Mouse (Mus musculus): ENCODE data around the gene Nup210. TPM values are rescaled to one million over a fixed set of nuclear protein-coding genes. Genes with fewer than 3 reads are reported as not detected.
"Not testable (repeated sequence)": the region's sequence is repeated elsewhere in the genome, so short reads cannot be mapped to it uniquely, and the experiment has no call there.

The Nup210 gene
- total and polyA plus RNA-seq, 3 experiments, result 46.3 to 394 (median 71.5) TPM

GRCm38 (mm10) chr6:91104765-91105399, 11.7 kb downstream of the Nup210 start:
- Histone ChIP-seq H3K27ac (ENCODE audit: control insufficient read depth, low read depth, low read length) (0 out of 2 replicates have a peak overlapping the region, but pooled peaks have one; percentile 11), H3K9ac (ENCODE audit: control insufficient read depth, low read depth, low read length, poor library complexity, severe bottlenecking) (no peak overlapping the region)

GRCm38 (mm10) chr6:91103421-91103820, 13.2 kb downstream of the Nup210 start:
- peaks cover 12 to 24% of the 10 kb centered on the region in 2 experiments for H3K36me3 ChIP-seq (ENCODE audit: control insufficient read depth in 1 of 2, insufficient read depth in 2 of 2, low read length in 2 of 2)
- not testable (repeated sequence) for H3K27ac ChIP-seq (ENCODE audit: control insufficient read depth, low read depth, low read length); DNase-seq (ENCODE audit: low read depth, low spot score); H3K9ac ChIP-seq (ENCODE audit: control insufficient read depth, low read depth, low read length, poor library complexity, severe bottlenecking); H3K27me3 ChIP-seq (ENCODE audit: control insufficient read depth in 1 of 2, insufficient read depth in 2 of 2, low read length in 2 of 2); H3K9me3 ChIP-seq (replicated peaks; ENCODE audit: insufficient read depth, low read length); H3K4me3 ChIP-seq (ENCODE audit: control insufficient read depth in 1 of 2, insufficient read depth in 1 of 2, low read depth in 2 of 2, low read length in 2 of 2)
- peaks cover 15% of the 10 kb centered on the region for H3K79me2 ChIP-seq (ENCODE audit: control insufficient read depth, insufficient read depth, low read length, poor library complexity)
- peaks cover 18 to 29% of the 10 kb centered on the region in 2 experiments for H3K4me1 ChIP-seq (ENCODE audit: control insufficient read depth in 1 of 2, insufficient read depth in 2 of 2, low read length in 2 of 2)

More at GRCm38 (mm10) chr6:91104765-91105399, 11.7 kb downstream of the Nup210 start:
- Histone ChIP-seq H3K79me2 (ENCODE audit: control insufficient read depth, insufficient read depth, low read length, poor library complexity) (peaks cover 28% of the 10 kb centered on the region), H3K9me3 (replicated peaks; ENCODE audit: insufficient read depth, low read length) (no peaks in the 10 kb centered on the region), H3K4me1 (ENCODE audit: control insufficient read depth in 1 of 2, insufficient read depth in 2 of 2, low read length in 2 of 2) (peaks cover 21 to 34% of the 10 kb centered on the region in 2 experiments), H3K36me3 (ENCODE audit: control insufficient read depth in 1 of 2, insufficient read depth in 2 of 2, low read length in 2 of 2) (peaks cover 7 to 35% of the 10 kb centered on the region in 2 experiments), H3K27me3 (ENCODE audit: control insufficient read depth in 1 of 2, insufficient read depth in 2 of 2, low read length in 2 of 2) (no peaks in the 10 kb centered on the region), H3K4me3 (ENCODE audit: control insufficient read depth in 1 of 2, insufficient read depth in 1 of 2, low read depth in 2 of 2, low read length in 2 of 2) (no peak overlapping the region)
- peak; percentile 84 for DNase-seq (ENCODE audit: low read depth, low spot score)
- TF ChIP-seq MXI1 (IDR thresholded peaks at IDR 0.05; ENCODE audit: low read depth, low read length) (peak; percentile 99), ZKSCAN1 (IDR thresholded peaks at IDR 0.05; ENCODE audit: low read depth, low read length) (no peak), USF1 (IDR thresholded peaks at IDR 0.05; ENCODE audit: low read depth, low read length) (peak; percentile 87), SMC3 (IDR thresholded peaks at IDR 0.05; ENCODE audit: low read depth, low read length) (no peak), MYB (IDR thresholded peaks at IDR 0.05; ENCODE audit: low read depth, low read length) (no peak), USF2 (IDR thresholded peaks at IDR 0.05; ENCODE audit: borderline replicate concordance in 1 of 2, insufficient read depth in 1 of 2, low read depth in 1 of 2, low read length in 2 of 2) (peak in 1 of 2 experiments; percentile 45; a peak in 1 of 4 replicates), CTCF (IDR thresholded peaks at IDR 0.05 in 2 of 3, conservative IDR thresholded peaks at IDR 0.05 in 1 of 3; ENCODE audit: control insufficient read depth in 1 of 3, insufficient read depth in 1 of 3, low read depth in 2 of 3, low read length in 3 of 3, poor library complexity in 1 of 3, severe bottlenecking in 1 of 3) (no peak), SIN3A (IDR thresholded peaks at IDR 0.05; ENCODE audit: low read length) (peak; percentile 97), BHLHE40 (IDR thresholded peaks at IDR 0.05; ENCODE audit: borderline replicate concordance, low read depth, low read length) (no peak), ZC3H11A (IDR thresholded peaks at IDR 0.05; ENCODE audit: low read depth, low read length) (no peak), MAZ (IDR thresholded peaks at IDR 0.05; ENCODE audit: low read depth, low read length) (no peak), MAX (IDR thresholded peaks at IDR 0.05; ENCODE audit: low read length) (peak; percentile 97), ZNF384 (IDR thresholded peaks at IDR 0.05; ENCODE audit: low read depth, low read length) (no peak), POLR2A (IDR thresholded peaks at IDR 0.05; ENCODE audit: control insufficient read depth in 1 of 2, insufficient read depth in 1 of 2, low read depth in 1 of 2, low read length in 2 of 2, poor library complexity in 1 of 2) (no peak), MYC (IDR thresholded peaks at IDR 0.05; ENCODE audit: low read depth, low read length) (peak; percentile 84; the same call in 1 of the 2 replicates)
